Mouse (Mus musculus): Measurements from ENCODE around the gene Gm3618. TPM values are rescaled to one million over a fixed set of nuclear protein-coding genes. Genes with fewer than 3 reads are reported as not detected.
"Not testable (repeated sequence)": the region's sequence is repeated elsewhere in the genome, so short reads cannot be mapped to it uniquely, and the experiment has no call there.

Gm3618 gene
- polyA plus RNA-seq (2012; rRNA removed), result not detected in 2 replicates

DNA sequence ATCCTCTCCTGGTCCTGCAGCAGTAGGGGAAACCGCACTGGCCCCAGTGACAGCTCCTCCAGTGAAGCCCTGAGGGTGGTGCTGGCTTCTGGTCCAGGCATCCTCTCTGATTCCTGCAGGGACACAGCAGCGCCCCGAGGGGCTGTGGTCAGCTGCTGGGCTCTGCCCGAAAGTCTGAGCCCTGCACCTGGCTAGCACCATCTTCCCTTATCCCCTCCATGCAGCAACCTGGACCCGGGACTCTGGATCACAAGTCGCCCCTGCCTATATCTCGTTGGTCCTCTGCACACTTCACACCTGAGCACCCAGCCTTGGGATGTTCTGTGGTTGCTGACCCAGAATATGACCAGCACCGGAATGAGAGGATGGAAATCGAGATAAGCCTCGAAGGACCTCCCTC, at the start of gene Gm3618:
Gm3618 (minus strand) TSS at position 101 of the 400 bp plus-strand sequence.
- not testable (repeated sequence) for H3K4me1 ChIP-seq (ENCODE audit: control insufficient read depth, insufficient read depth, low read length); H3K27ac ChIP-seq (ENCODE audit: insufficient read depth, low read length); H3K4me3 ChIP-seq (ENCODE audit: insufficient read depth, low read length)

GRCm38 (mm10) chr14:6390219-6390618, 46.7 kb upstream of the Gm3618 start, which contains the start of gene Gm16440:
TSS of gene Gm16440 (minus strand) at chr14:6390319.
- not testable (repeated sequence) for H3K4me3 ChIP-seq (ENCODE audit: insufficient read depth, low read length); H3K27ac ChIP-seq (ENCODE audit: insufficient read depth, low read length); H3K4me1 ChIP-seq (ENCODE audit: control insufficient read depth, insufficient read depth, low read length)

DNA sequence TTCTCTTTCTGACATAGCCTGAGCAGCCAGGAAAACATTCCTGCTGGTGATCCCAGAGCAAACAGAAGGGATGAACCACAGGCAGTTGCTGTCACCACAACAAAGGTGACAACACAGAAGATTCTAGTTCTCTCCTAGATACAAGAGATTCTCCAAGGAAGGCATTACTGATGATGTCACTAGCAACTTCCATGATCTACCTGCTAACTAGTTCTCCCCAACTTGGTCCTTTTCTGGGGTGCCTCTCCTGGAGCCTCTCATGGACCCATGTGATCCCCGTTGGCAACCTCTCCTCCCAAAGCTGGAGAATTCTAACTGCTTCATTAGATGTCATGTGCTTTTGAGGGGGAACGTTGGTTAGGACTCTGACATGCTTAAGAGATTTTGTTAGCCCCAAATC, 38.7 kb downstream of the Gm3618 start, which contains the start of gene Gm21103:
Gm21103 (minus strand) TSS at position 101 of the 400 bp plus-strand sequence.
- not testable (repeated sequence) for H3K4me3 ChIP-seq (ENCODE audit: insufficient read depth, low read length); H3K4me1 ChIP-seq (ENCODE audit: control insufficient read depth, insufficient read depth, low read length); H3K27ac ChIP-seq (ENCODE audit: insufficient read depth, low read length)

- H3K27ac ChIP-seq (ENCODE audit: insufficient read depth, low read length); H3K4me1 ChIP-seq (ENCODE audit: control insufficient read depth, insufficient read depth, low read length): not testable (repeated sequence)
- H3K4me3 ChIP-seq (ENCODE audit: insufficient read depth, low read length), result peak within 1 kb of the TSS; percentile 47; the same call in 1 of the 2 replicates
Measured at GRCm38 (mm10) chr14:6286931-6287715, 56.4 kb downstream of the Gm3618 start, which contains the start of gene Gm3411. TSS of gene Gm3411 (minus strand) at chr14:6287250.

Other genes with a start within 250 kb of the Gm3618 start
- gene Gm8206, start 249.7 kb downstream of the Gm3618 start, polyA plus RNA-seq (2012; rRNA removed), result 0.35 and 0.44 TPM in 2 replicates
- gene Gm3468, start 235.0 kb downstream of the Gm3618 start, polyA plus RNA-seq (2012; rRNA removed), result 1.6 and 2.1 TPM in 2 replicates
- not detected in 2 replicates for gene Gm3476, start 217.9 kb downstream of the Gm3618 start, polyA plus RNA-seq (2012; rRNA removed)
- not detected in 2 replicates for gene Gm21560, start 124.4 kb downstream of the Gm3618 start, polyA plus RNA-seq (2012; rRNA removed)
- gene Gm3411, start 56.4 kb downstream of the Gm3618 start, polyA plus RNA-seq (2012; rRNA removed), result 0.19 and 0.45 TPM in 2 replicates
- 0.23 TPM in 1 of 2 replicates, not detected in the other for gene Gm21103, start 38.8 kb downstream of the Gm3618 start, polyA plus RNA-seq (2012; rRNA removed)
- not detected in 2 replicates for gene Gm16440, start 46.6 kb upstream of the Gm3618 start, polyA plus RNA-seq (2012; rRNA removed)
- 0.75 and 1.1 TPM in 2 replicates for gene Gm3591, start 68.8 kb upstream of the Gm3618 start, polyA plus RNA-seq (2012; rRNA removed)
- gene Gm3594, start 100.9 kb upstream of the Gm3618 start, polyA plus RNA-seq (2012; rRNA removed), result not detected in 2 replicates
- gene Gm8356, start 193.6 kb upstream of the Gm3618 start, polyA plus RNA-seq (2012; rRNA removed), result not detected in 2 replicates
- 0.26 and 0.69 TPM in 2 replicates for gene Gm3629, start 246.9 kb upstream of the Gm3618 start, polyA plus RNA-seq (2012; rRNA removed)